Mouse (Mus musculus): ENCODE data around the gene Caprin1.
A peak's percentile ranks its signal among the peaks of the same experiment; 100 is the strongest.

The Caprin1 gene

DNA sequence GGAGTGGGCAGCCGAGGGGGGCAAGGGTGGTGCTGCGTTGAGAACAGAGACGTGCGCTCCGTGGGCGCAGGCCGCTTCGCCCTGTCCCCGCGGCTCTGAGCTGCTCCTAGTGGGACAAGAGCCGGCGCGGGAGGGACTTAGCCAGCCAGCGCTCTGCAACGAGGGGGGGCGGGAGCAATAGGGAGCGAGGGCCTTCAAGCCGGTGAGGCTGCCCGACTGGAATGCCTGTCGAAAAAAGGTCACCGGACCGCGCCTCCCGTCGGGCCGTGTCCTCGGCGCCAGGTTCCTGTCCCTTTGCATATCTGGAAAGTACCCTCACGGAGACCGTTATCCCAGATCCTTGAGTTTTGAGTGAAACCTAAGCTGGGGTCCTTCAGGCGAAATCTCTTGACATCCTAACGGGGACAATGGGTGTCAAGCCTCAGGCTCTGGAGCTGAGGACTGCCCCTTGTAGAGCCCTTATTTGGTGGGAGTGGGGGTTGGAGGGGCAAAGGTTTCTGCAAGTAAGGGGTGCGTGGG, at the start of gene Caprin1:
Caprin1 (minus strand) TSS at position 159 of the 519 bp plus-strand sequence.
- peak; percentile 92 to 95 for DNase-seq

DNA sequence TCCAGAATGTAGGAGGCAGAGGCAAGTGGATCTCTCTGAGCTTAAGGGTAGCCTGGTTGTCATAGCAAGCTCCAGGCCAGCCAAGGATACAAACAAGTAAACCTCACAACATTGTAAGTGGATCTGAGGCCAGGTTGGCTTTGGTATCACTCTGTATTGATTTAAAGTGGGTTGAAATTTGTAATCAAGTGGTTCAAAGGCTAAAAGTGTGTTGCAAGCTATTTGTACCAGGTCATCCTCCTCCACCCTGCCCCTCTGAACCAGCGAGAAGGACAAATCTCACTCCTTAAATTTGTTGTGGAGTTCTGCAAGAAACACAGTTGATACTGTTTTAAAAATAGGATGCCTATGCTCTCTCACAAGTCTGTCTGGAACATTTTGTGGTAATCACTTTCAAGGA, 49.4 kb upstream of the Caprin1 start:
- no peak for DNase-seq

DNA sequence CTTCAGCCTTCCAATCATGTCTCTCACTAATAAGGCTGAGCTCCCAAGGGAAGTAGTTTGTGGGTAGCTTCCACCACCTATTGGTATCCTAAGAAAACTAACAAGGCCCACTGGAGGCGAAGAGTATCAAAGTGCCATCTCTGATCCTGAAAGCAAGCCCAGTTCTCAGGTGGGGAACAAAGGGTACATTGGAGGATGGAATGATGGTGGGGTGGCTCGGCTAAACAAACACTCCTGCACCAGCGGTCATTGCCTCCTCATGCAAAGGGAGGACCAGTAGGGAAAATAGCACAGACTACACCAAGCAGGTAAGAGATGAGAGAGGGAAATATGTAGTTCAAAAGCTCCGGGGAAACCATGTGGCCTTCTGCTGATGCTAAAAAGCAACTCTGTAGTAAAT, 48.8 kb upstream of the Caprin1 start:
- no peak for DNase-seq

DNA sequence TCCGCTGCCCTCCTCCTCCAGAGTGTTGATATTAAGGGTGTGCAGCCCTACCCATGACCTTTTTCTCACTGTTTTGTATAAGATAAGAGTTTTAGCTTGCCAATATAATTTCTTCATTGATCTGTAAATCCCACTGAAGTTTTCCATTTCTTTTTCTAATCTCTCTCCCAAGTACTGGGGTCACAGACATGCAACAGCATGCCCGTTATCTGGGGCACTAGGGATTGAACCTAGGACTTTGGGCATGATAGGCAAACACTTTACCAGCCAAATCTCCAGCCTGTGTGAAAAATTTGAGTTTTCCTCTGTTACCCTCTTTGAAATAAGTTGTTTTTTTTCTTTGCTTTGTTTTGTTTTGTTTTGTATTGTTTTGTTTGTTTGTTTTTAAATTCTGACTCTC, 46.6 kb upstream of the Caprin1 start:
- no peak for DNase-seq

DNA sequence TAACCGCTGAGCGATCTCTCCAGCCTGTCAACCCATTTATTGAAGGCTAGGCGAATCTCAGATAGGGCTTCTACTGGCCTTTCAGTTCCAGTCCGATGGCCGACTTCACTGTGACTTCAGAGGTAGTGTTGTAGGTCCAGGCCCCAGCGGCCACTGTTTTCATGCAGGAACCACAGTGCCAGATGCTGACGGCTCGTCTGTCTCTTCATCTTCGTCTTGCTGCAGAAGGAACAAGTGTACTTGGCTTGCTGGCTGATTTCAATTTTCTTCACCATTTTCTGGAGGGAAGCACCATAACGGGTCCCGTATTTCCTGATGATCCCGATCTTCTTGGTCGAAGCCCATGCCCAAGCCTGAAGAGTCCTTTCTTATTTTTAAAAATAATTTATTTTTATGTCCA, 45.9 kb upstream of the Caprin1 start:
- DNase-seq = no peak

DNA sequence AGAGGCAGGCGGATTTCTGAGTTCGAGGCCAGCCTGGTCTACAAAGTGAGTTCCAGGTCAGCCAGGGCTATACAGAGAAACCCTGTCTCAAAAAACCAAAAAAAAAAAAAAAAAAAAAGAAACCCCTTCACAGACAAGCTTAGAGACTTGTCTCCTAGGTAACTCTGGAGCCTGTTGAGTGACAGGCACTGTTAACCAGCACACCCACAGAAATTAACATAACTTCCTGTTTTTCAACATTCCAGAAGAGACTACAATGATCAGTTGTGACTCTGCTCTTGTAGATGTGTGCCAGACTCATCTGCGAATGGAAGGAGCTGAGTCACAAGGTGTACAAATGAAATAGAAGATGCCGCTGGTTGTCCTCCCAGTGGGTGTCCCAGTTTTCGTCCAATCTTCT, 44.9 kb upstream of the Caprin1 start:
- DNase-seq = no peak

DNA sequence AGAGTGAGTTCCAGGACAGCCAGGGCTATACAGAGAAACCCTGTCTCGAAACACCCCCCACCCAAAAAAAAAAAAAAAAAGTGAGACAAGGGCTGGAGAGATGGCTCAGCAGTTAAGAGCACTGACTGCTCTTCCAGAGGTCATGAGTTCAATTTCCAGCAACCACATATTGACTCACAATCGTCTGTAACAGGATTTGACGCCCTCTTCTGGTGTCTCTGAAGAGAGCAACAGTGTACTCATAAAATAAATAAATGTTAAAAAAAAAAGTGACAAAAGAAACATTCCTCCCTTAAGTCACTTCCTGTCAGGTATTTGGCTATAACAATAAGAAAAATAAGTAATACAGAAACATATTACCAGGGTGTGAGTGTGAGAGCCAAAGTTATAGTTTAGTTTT, 41.0 kb upstream of the Caprin1 start:
- DNase-seq = no peak

DNA sequence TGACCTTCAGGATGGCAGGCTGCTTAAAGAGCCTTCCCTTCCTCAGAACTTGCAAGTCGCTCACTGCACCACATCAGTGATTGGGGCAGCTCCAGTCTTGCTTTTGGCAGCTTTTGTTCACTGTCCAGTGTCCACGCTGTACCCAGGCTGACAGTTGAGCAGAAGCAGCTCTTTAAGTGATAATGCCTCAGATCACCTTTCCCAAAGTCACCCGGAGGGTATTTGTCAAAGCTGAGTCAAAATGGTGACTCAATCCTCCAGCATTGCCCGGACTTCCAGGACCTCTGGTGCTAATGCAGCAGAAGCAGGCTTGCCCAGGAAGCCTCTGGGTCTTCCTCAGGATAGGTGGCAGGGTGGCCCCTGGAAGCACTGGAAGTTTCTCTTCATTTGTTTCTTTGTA, 39.7 kb upstream of the Caprin1 start:
- DNase-seq = no peak

DNA sequence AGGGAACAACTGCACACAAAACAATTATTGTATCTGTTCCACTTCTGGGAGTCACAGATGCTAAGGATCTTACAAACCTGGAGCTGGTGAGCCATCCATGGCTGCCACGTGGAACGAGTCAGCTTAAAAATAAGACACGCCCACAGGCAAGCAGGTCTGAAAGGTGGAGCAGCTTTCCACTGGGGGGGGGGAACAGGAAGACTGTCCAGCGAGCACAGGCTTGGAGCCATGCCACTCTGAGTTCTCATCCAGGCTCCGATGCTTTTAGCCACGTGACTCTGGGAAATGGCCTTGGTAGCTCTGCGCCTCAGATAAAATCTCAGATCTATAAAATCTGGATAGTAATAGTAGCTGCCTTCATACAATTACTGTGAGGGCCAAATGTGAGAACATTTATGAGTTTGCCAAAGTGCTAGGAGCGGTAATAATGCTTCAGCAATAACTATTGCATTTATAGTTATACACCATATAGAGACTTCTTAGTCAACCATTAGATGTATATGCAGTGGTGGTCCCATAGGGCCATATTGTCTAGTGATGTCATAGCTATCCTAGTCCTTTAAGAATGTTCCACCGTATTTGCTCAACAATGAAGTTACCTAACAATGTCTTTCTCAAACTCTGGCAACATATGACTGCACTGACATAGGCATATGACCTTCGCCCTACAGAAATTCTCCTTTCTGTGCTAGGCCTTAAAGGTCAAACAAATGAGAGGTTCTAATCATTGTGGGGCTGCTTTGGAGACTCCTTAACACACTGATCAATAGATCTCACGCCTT, 38.4 kb upstream of the Caprin1 start:
- DNase-seq = no peak

DNA sequence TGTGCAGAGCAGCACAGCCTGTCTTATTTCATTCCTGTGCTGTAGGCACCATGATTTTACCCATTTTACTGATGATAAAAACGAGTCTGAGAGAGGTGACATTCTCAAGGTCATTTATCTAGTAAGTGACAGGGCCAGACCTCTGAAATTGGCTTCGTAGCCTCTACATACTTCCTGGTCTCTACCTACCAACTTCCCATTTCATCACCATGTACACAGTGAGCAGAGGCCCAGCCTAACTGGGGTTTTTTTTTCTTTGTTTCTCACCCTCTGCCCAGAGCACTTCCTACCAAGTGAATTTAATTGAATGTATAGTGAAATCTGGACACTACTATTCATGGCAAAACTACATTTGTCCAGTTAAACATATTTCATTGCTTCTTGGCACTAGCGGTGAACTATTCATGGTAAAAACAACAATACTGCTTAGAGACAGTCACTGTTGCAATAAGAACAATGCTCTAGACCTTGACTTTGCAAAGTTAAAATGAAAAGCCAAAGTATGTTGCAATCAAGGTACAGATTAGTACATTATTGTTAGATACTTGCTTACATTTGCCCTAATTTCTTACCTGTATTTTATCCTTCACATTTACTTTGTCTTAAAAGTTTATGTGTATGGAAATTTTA, 36.5 kb upstream of the Caprin1 start:
- no peak for DNase-seq

DNA sequence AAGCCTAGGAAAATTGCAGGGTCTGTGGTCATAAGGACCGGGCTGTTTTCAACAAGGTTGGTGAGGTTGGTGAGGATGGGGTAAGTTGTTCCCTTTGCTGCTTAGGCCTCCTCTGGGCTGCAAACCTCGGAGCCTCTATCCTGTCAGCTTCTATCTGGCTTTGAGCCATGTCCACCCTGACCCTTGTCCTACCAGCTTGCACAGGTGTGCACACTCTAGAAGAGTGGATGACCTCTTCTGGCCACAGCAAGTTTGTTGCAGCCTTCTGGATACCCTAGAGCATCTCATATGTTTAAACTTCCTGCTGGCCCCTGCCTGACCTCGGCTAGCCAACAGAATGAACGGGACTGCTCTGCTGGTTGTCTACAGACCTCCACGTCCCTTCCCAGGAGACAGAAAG, 35.5 kb upstream of the Caprin1 start:
- no peak for DNase-seq

DNA sequence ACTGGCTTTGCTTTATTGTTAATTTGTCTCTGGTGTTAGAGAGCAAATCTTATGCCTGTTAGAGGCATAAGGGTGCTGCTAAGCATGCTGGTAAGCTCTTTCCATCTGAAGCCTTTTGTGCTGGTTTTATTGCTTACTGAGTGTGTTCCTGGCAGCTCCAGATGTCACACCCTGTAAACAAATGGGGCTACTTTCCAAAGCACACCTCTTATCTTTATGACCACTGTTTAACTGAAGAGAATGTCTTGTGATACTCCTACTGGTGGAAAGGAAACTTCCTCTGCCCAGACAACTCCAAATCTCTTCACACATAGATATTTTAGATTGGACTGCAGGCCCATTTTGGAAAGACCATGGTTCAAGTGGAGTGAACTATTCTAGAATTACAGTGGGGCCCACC, 31.5 kb upstream of the Caprin1 start:
- no peak for DNase-seq

DNA sequence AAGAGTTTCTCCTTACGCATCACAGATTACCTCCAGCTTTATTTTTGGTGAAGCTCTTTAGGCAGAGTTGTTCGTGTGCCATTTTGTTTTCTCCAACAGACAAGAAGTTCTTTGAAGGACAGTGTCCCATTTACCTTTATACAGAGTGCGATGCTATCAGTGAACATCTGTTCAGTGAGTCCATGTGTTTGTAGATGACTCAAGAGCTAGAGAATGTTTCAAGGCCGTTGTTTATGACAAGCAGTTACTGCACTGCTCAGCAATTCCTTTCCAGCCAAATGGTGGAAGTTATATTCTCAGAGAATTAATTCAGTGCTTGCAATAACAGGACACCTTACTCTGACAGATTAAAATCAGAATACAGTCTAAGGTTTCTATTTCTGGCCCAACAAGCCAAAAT, 27.5 kb upstream of the Caprin1 start:
- DNase-seq = no peak

DNA sequence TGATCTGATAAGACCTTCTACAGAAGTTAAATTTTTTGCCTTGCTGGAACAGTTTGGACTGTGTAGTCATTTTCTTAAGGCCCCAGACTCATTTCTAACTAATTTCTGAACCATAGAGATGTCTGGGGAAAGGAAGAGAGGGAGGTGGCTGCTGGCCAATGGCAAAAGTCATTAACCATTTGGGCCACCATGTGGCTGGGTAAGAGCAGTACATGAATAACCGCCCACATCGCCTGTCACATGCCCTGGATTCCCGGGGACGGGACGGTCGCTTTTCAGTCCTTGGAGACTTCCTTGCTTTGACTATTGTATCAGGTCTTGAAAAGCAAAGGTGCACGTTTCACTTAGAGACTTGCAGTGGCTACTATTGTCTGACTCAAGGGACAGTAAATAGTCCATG, 25.1 kb upstream of the Caprin1 start:
- DNase-seq = no peak

DNA sequence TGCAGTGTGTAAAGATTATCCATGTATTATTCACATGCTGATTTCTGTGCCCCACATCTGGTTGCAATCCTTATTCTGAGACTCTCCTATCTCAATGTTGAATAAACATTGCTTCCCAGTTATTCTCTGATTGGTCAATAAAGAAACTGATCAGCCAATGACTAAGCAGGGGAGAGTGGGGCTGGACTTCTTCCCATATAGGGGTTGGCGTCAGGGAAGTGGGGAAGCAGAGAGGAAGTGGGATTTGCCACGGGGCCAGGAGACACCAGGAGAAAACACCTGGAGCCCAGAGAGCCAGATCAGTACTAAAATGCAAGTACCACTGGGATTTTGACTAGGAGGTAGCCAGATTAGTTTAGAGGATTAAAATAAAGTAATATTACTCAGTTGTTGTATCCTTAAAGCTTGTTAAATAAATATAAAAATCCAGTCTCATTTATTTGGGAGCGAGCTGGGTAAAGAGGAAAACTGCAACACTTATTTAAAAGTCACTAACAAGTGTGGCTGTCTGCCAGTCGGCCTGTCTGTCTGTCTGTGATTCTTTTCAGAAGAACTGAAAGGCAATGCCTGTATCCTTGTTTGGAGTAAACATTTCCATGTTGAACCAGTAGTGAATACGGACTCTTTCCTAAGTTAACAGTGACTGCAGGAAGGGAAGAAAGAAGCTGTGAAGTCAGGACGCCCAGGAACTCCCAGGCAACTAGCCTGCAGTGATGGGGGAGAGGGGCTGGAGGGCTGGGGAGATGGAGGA, 19.9 kb upstream of the Caprin1 start:
- DNase-seq = no peak

DNA sequence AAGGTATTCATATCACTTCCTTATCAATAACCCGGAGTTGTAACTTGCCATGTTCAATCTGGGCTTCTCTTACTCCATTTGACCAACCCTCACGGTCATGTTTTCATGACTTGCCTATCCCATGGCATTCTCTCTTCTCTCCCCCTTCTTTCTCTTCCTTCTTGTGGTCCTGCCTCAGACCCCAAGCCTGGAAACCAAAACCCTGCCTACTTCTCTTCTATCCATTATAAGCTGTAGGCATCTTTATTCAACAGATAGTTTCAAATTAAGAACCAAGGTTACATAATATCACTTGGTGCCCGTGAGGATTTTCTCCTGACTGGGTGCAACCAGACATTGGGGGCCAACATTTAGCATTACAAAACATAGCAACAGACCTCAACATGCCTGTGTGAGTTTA, 18.5 kb upstream of the Caprin1 start:
- no peak for DNase-seq

DNA sequence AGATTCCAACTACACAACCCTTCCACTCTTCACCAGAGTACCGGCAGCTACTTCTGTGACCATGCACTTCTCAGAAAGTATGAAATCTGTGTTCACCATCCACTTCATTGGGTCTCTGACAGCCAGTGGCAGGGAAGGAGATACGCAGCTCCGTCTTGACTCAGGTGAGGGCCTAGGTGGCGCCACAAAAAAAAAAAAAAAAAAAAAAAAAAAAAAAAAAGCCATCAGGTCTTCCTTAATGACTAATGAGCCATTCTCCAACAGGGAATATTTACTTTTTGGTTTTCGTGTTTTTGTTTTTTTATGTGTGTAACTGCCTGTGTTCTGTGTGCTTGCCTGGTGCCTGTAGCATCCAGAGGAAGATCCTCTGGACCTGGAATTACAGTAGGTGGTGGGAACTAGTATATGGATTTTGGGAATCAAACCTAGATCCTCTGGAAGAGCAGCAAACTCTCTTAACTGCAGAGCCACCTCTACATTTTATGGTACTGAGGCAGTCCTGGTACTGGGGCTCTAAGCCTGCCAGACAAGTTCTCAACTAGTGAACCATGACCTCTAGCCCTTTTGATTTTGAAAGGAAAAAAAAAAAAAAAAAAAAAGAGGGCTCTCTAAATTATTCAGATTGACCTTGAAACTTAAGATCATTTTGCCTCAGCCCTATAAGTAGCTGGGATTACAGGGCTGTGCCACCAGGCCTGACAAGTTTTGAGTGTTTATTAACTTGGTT, 14.2 kb upstream of the Caprin1 start:
- DNase-seq = no peak

DNA sequence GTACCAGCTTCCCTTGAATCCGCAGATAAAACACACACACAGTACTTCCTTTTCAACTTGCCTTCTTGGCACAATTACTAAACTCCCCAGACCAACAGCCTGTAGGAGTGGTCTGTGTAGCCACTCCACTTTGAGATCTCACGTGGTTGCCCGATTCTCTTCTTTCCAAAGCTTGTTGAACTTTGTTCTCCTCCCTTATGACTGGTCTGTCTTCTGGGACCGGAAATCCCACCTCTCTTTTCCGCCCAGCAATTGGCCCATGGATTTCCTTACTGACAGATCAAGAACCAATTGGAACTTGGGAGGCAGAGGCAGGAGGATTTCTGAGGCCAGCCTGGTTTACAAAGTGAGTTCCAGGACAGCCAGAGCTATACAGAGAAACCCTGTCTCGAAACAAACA, 13.0 kb upstream of the Caprin1 start:
- no peak for DNase-seq

DNA sequence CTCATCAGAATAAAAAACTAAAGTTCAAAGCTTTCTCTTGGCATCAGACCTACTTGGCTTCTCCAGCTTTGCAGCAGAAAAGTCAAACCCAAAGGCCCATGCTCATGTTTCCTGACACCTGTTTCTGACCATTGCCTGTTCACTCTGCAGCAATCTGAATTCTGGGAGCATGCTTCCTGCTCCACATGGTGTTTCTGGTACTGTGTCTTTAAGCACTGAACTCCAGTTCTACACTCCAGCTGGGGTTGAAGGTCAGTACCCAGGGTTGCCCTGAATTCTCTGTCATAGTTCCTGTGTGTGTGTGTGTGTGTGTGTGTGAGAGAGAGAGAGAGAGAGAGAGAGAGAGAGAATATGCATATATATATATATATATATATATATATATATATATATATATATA, 11.0 kb upstream of the Caprin1 start:
- no peak for DNase-seq

DNA sequence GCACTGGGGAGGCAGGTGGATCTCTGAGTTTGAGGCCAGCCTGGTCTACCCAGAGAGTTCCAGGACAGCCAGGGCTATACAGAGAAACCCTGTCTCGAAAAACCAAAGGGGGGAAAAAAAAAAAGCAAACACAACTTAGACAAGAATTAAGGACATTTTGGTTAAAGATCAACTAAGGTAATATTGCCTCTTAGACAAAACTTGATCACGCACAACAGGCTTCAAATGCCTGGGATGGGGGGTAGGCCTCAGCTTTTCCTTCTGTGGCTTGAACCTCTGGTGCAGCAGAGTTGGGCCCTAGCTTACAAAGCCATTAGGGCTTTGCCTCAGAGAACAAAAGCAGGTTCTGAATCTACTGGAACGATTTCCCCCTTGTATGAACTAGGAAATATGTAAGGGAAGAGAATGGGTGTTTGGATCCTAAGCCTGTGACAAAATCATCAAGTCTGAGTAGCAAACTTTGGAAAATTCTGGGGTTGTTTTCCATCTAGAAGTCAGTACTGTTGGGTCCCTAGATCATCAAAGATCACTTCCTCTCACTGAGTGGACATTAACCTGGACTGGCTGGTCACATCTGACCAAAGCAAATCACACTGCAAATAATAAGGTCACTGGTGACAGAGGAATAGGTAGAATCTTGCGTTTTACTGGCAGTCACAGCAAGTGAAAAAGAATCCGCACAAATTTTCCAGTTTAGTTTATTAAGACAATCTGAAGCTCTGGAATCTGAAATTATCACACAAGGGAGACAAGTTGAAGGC, 6.5 kb upstream of the Caprin1 start:
- DNase-seq = no peak

DNA sequence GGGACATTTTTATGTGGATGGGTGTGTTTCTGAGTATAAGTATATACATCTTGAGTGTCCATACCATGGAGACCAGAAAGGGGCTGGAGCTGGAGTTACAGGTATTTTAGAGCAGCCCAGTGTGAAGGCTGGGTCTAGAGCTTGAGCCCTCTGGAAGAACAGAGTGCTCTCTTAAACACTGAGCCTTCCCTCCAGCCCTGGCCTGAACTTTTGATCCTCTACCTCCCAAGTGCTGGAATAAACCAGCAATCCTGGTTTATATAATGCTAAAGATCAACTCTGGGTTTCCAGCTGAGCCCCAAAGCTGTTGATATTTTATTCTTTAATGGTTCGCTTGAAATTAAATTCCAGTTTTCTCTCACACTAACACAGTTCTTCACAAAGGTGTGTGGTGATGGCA, 5.0 kb upstream of the Caprin1 start:
- DNase-seq = no peak

DNA sequence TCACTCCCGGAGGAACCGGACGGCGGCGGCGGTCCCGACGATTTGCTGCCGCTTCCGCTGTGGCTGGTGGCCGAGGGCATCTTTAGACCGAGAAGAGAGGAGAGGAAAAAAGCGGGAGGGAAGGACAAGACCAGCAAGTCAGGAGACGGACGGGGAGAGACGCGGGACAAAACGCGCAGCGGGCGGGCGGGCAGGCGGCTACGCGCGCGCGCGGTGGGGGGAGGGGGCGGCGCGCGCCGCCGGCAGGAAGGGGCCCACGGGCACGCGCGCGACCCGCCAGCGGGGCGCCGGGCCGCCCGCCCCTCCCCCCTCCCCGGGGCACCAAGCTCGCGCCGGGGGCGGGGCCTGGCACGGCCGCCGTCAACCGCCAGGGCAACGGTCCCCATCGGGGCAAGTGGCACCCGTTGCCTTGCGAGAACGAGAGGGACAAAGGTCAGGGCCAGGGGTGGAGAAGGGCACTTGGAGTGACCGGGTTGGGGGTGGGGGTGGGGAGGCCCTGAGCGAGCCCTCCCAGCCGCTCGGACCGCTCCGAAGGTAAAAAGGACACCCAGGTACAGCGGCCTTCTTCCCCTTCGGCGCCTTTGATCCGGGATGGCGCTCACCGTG, 485 bp downstream of the Caprin1 start:
- DNase-seq = peak; percentile 75 to 81

Data from cerebellum, postnatal 36 days (tissue).